10 mouse cellular contexts compared by ENCODE assay signal in genomic region chr10:96298566-96298965, GRCm38 (mm10).
DNase-seq lines count a peak whose midpoint lies in the region.
"Had no signal": no experiment of that assay in that cellular context is flagged by ENCODE, and none has a peak within 500 bp of the region (broad histone marks: within the 10 kb centered on the region; RNA-seq: fewer than 3 reads in every experiment).

No protein-coding gene starts in this region.

- peak; percentile 38 for DNase-seq in adrenal gland, adult 2 months
- DNase-seq in adrenal gland, postnatal 4 days (ENCODE audit: low spot score in 2 of 2), result no peak
- DNase-seq in 416B (ENCODE audit: low read depth), result peak; percentile 11
- peak; percentile 78 for DNase-seq in fat pad, adult 2 months (ENCODE audit: extremely low read depth, low read depth, low spot score)
- DNase-seq in lung, postnatal 4 days, result peak; percentile 36 to 37
- no peak for DNase-seq in spleen, adult 18-20 months
- no peak for DNase-seq in kidney, adult 18-20 months
- DNase-seq in cerebellum, postnatal 4 days (ENCODE audit: low spot score in 2 of 2), result no peak
- DNase-seq: cerebellum, adult 9-10 months; right cerebral cortex, postnatal 14 days had no signal

Comparison
In these comparisons a context has a peak if more than half of its experiments do, and no peak if none do; other contexts are left out.
1. DNase-seq: peak in adrenal gland, adult 2 months (single experiment), 416B (single experiment), fat pad, adult 2 months (single experiment) and lung, postnatal 4 days (2 of 2); none in adrenal gland, postnatal 4 days (0 of 2), spleen, adult 18-20 months (0 of 2), kidney, adult 18-20 months (single experiment) and cerebellum, postnatal 4 days (0 of 2).